Mouse (Mus musculus) embryonic facial prominence, embryonic 11.5 days (tissue): ENCODE measurements around the gene Evpl. TPM values are rescaled to one million over a fixed set of nuclear protein-coding genes. Genes with fewer than 3 reads are reported as not detected.

Experiments
- ATAC-seq: fragments of 200-750 bp; cut with Nextera tagmentation; replicated peaks from 2 replicates; pipeline ENCODE4 v1.8.0; 2017; ENCODE audit warnings: low read depth; ENCODE audit not compliant: insufficient number of reproducible peaks, low FRiP score, low TSS enrichment
- DNase-seq: peaks from one replicate; pipeline ENCODE4 v3.0.0-alpha.2; 2015; ENCODE audit warnings: low spot score
- H3K27ac ChIP-seq: fragments of 300-500 bp; sonication (generic); replicated peaks from 2 replicates; pipeline ENCODE4 v1.5.1; 2014; ENCODE audit warnings: mild to moderate bottlenecking, low read depth, low read length, control low read depth
- H3K27me3 ChIP-seq: fragments of 300-500 bp; sonication (generic); 2 replicates; pipeline ENCODE4 v1.6.1; 2014; ENCODE audit warnings: mild to moderate bottlenecking, low read length, moderate library complexity, mixed read lengths; ENCODE audit not compliant: control insufficient read depth, insufficient read depth
- H3K36me3 ChIP-seq: fragments of 300-500 bp; sonication (generic); replicated peaks from 2 replicates; pipeline ENCODE4 v1.6.1; 2014; ENCODE audit warnings: low read depth, mild to moderate bottlenecking, low read length, moderate library complexity, mixed read lengths; ENCODE audit not compliant: control insufficient read depth, insufficient read depth
- H3K4me1 ChIP-seq: fragments of 300-500 bp; sonication (generic); 2 replicates; pipeline ENCODE4 v1.6.1; 2014; ENCODE audit warnings: low read length, mixed read lengths; ENCODE audit not compliant: control insufficient read depth, insufficient read depth
- H3K4me2 ChIP-seq: fragments of 300-500 bp; sonication (generic); 2 replicates; pipeline ENCODE4 v1.6.1; 2014; ENCODE audit warnings: low read depth, mild to moderate bottlenecking, control low read depth, low read length, moderate library complexity
- H3K4me3 ChIP-seq: fragments of 300-500 bp; sonication (generic); 2 replicates; pipeline ENCODE4 v1.5.1; 2014; ENCODE audit warnings: low read depth, low read length, control low read depth
- H3K9ac ChIP-seq: fragments of 300-500 bp; sonication (generic); replicated peaks from 2 replicates; pipeline ENCODE4 v1.6.1; 2014; ENCODE audit warnings: mild to moderate bottlenecking, control low read depth, low read length
- H3K9me3 ChIP-seq: fragments of 300-500 bp; sonication (generic); replicated peaks from 2 replicates; pipeline ENCODE4 v1.6.1; 2016; ENCODE audit warnings: mild to moderate bottlenecking, low read length, inconsistent platforms, mixed read lengths; ENCODE audit not compliant: control insufficient read depth
- WGBS: fragments of 180-500 bp; shearing (Covaris S2); extraction: QIAGEN DNeasy Blood & Tissue Kit; methylation state at CpG from one replicate; pipeline ENCODE4 v1.1.7; 2014; 5-methylcytosine and 5-hydroxymethylcytosine counted together
- polyA plus RNA-seq: library from polyadenylated mRNA; unstranded; fragments of >200 nt; fragmentation: Nextera tagmentation; extraction: Ambion mirVana; gene quantifications from 2 replicates; pipeline ENCODE4 v1.2.1, GENCODE M21; 2014

Evpl gene
- polyA plus RNA-seq, 1 experiment from 2014 or later = 0.73 TPM

GRCm38 (mm10) chr11:116174775-116175448 is 63.0 kb downstream of the Evpl start:
- H3K9me3 ChIP-seq = no peaks in the 10 kb centered on the region
- H3K9ac ChIP-seq = no peak overlapping the region
- H3K4me3 ChIP-seq = no peak overlapping the region
- H3K36me3 ChIP-seq = no peaks in the 10 kb centered on the region; the same call in none of the 2 replicates
- WGBS = 88% methylated on average over 22 of the region's 22 CpGs
- H3K27ac ChIP-seq = no peak overlapping the region
- no peaks in the 10 kb centered on the region for H3K4me1 ChIP-seq
- no peak overlapping the region for H3K4me2 ChIP-seq
- H3K27me3 ChIP-seq = no peaks in the 10 kb centered on the region
- ATAC-seq (no peak), DNase-seq (no peak)

- no peaks in the 10 kb centered on the region for H3K9me3 ChIP-seq
- no peak for DNase-seq
- WGBS = 81% methylated on average over 2 of the region's 2 CpGs
Measured at GRCm38 (mm10) chr11:116171959-116172358, 65.9 kb downstream of the Evpl start.

More at GRCm38 (mm10) chr11:116171959-116172358, 65.9 kb downstream of the Evpl start:
- Histone ChIP-seq H3K36me3 (no peaks in the 10 kb centered on the region; the same call in none of the 2 replicates), H3K4me2 (no peak overlapping the region), H3K4me3 (no peak overlapping the region), H3K4me1 (no peaks in the 10 kb centered on the region), H3K9ac (no peak overlapping the region), H3K27me3 (no peaks in the 10 kb centered on the region), H3K27ac (no peak overlapping the region)
- no peak for ATAC-seq

Other genes starting within 250 kb of the Evpl start
- gene Galk1, start 225.4 kb downstream of the Evpl start, polyA plus RNA-seq = 113 and 125 TPM in 2 replicates
- gene H3f3b, start 210.1 kb downstream of the Evpl start, polyA plus RNA-seq = 2,457 and 2,634 TPM in 2 replicates
- 21.2 and 21.7 TPM in 2 replicates for gene Unk, start 207.8 kb downstream of the Evpl start, polyA plus RNA-seq
- gene Unc13d, start 160.1 kb downstream of the Evpl start, polyA plus RNA-seq = 0.71 and 1.2 TPM in 2 replicates
- 47.0 and 49.6 TPM in 2 replicates for gene Wbp2, start 151.1 kb downstream of the Evpl start, polyA plus RNA-seq
- 3.4 and 4.5 TPM in 2 replicates for gene Trim47, start 110.9 kb downstream of the Evpl start, polyA plus RNA-seq
- gene Trim65, start 106.9 kb downstream of the Evpl start, polyA plus RNA-seq = 1.2 and 1.8 TPM in 2 replicates
- 101 and 102 TPM in 2 replicates for gene Mrpl38, start 99.2 kb downstream of the Evpl start, polyA plus RNA-seq
- gene Fbf1, start 69.9 kb downstream of the Evpl start, polyA plus RNA-seq = 20.3 and 25.9 TPM in 2 replicates
- 54.7 and 59.2 TPM in 2 replicates for gene Ten1, start 39.2 kb downstream of the Evpl start, polyA plus RNA-seq
- gene Acox1, start 39.0 kb downstream of the Evpl start, polyA plus RNA-seq = 22.1 and 22.4 TPM in 2 replicates
- gene Srp68, start 36.1 kb upstream of the Evpl start, polyA plus RNA-seq = 78.7 and 80.5 TPM in 2 replicates
- gene Galr2, start 42.9 kb upstream of the Evpl start, polyA plus RNA-seq = 0.11 and 0.52 TPM in 2 replicates
- 64.1 and 64.2 TPM in 2 replicates for gene Exoc7, start 69.2 kb upstream of the Evpl start, polyA plus RNA-seq
- gene Foxj1, start 97.3 kb upstream of the Evpl start, polyA plus RNA-seq = 0.43 and 0.79 TPM in 2 replicates
- 15.8 and 15.9 TPM in 2 replicates for gene Rnf157, start 175.0 kb upstream of the Evpl start, polyA plus RNA-seq
- gene Ubald2, start 196.0 kb upstream of the Evpl start, polyA plus RNA-seq = 63.6 and 68.4 TPM in 2 replicates
- gene Qrich2, start 228.2 kb upstream of the Evpl start, polyA plus RNA-seq = 0.31 TPM in 1 of 2 replicates, not detected in the other